Mouse (Mus musculus): ENCODE measurements around the gene Abhd17c. TPM values are rescaled to one million over a fixed set of nuclear protein-coding genes. Genes with fewer than 3 reads are reported as not detected.

Abhd17c gene
- polyA plus RNA-seq, 1 experiment from 2014 or later, result 63.0 TPM

- 72% methylated on average over 8 of the region's 8 CpGs for WGBS
- Histone ChIP-seq H3K9ac (no peak overlapping the region), H3K4me2 (replicated peaks) (no peak overlapping the region), H3K9me3 (ENCODE audit: control insufficient read depth, low read length) (no peaks in the 10 kb centered on the region), H3K27ac (no peak overlapping the region), H3K4me3 (replicated peaks; ENCODE audit: low read length) (no peak overlapping the region), H3K4me1 (replicated peaks; ENCODE audit: control insufficient read depth, insufficient read depth, low read length) (no peaks in the 10 kb centered on the region), H3K36me3 (replicated peaks; ENCODE audit: control insufficient read depth, insufficient read depth) (no peaks in the 10 kb centered on the region), H3K27me3 (ENCODE audit: control insufficient read depth, insufficient read depth, low read length) (no peaks in the 10 kb centered on the region)
- DNase-seq (ENCODE audit: low spot score), result no peak
- no peak for ATAC-seq (ENCODE audit: low FRiP score)
These were observed 77.4 kb downstream of the Abhd17c start for GRCm38 (mm10) chr7:84074266-84074665.

- no peak overlapping the region for H3K4me3 ChIP-seq (replicated peaks; ENCODE audit: low read length)
- no peak for DNase-seq (ENCODE audit: low spot score)
These were observed 77.8 kb downstream of the Abhd17c start for GRCm38 (mm10) chr7:84073856-84074255.

GRCm38 (mm10) chr7:84068931-84069330 is 82.8 kb downstream of the Abhd17c start:
- no peak overlapping the region for H3K9ac ChIP-seq
- no peak for DNase-seq (ENCODE audit: low spot score)
- H3K27me3 ChIP-seq (ENCODE audit: control insufficient read depth, insufficient read depth, low read length), result no peaks in the 10 kb centered on the region
- H3K36me3 ChIP-seq (replicated peaks; ENCODE audit: control insufficient read depth, insufficient read depth), result no peaks in the 10 kb centered on the region
- 73% methylated on average over 5 of the region's 5 CpGs for WGBS
- H3K9me3 ChIP-seq (ENCODE audit: control insufficient read depth, low read length), result no peaks in the 10 kb centered on the region
- no peak overlapping the region for H3K4me3 ChIP-seq (replicated peaks; ENCODE audit: low read length)
- H3K4me1 ChIP-seq (replicated peaks; ENCODE audit: control insufficient read depth, insufficient read depth, low read length), result no peaks in the 10 kb centered on the region
- ATAC-seq (ENCODE audit: low FRiP score), result no peak
- H3K4me2 ChIP-seq (replicated peaks), result no peak overlapping the region
- no peak overlapping the region for H3K27ac ChIP-seq

More at GRCm38 (mm10) chr7:84073856-84074255, 77.8 kb downstream of the Abhd17c start:
- H3K36me3 ChIP-seq (replicated peaks; ENCODE audit: control insufficient read depth, insufficient read depth), result no peaks in the 10 kb centered on the region
- no peak overlapping the region for H3K27ac ChIP-seq
- no peaks in the 10 kb centered on the region for H3K27me3 ChIP-seq (ENCODE audit: control insufficient read depth, insufficient read depth, low read length)
- WGBS, result 90% methylated on average over 3 of the region's 3 CpGs
- H3K4me1 ChIP-seq (replicated peaks; ENCODE audit: control insufficient read depth, insufficient read depth, low read length), result no peaks in the 10 kb centered on the region
- no peak for ATAC-seq (ENCODE audit: low FRiP score)
- no peak overlapping the region for H3K4me2 ChIP-seq (replicated peaks)
- no peaks in the 10 kb centered on the region for H3K9me3 ChIP-seq (ENCODE audit: control insufficient read depth, low read length)
- H3K9ac ChIP-seq, result no peak overlapping the region

GRCm38 (mm10) chr7:84059799-84060198 is 91.9 kb downstream of the Abhd17c start:
- Histone ChIP-seq H3K27ac (no peak overlapping the region), H3K36me3 (replicated peaks; ENCODE audit: control insufficient read depth, insufficient read depth) (no peaks in the 10 kb centered on the region), H3K9ac (no peak overlapping the region), H3K4me1 (replicated peaks; ENCODE audit: control insufficient read depth, insufficient read depth, low read length) (no peaks in the 10 kb centered on the region), H3K9me3 (ENCODE audit: control insufficient read depth, low read length) (no peaks in the 10 kb centered on the region), H3K27me3 (ENCODE audit: control insufficient read depth, insufficient read depth, low read length) (no peaks in the 10 kb centered on the region), H3K4me2 (replicated peaks) (no peak overlapping the region), H3K4me3 (replicated peaks; ENCODE audit: low read length) (no peak overlapping the region)
- ATAC-seq (ENCODE audit: low FRiP score), result no peak
- no peak for DNase-seq (ENCODE audit: low spot score)
- WGBS, result 93% methylated on average over 7 of the region's 7 CpGs

Other genes with a start within 250 kb of the Abhd17c start
- gene Cemip, start 65.4 kb downstream of the Abhd17c start, polyA plus RNA-seq (2014; fragmentation: Nextera tagmentation; extraction: Ambion mirVana), result 0.67 and 0.70 TPM in 2 replicates